Comparison of ENCODE assay signal across 15 mouse cellular contexts in the genomic region with DNA sequence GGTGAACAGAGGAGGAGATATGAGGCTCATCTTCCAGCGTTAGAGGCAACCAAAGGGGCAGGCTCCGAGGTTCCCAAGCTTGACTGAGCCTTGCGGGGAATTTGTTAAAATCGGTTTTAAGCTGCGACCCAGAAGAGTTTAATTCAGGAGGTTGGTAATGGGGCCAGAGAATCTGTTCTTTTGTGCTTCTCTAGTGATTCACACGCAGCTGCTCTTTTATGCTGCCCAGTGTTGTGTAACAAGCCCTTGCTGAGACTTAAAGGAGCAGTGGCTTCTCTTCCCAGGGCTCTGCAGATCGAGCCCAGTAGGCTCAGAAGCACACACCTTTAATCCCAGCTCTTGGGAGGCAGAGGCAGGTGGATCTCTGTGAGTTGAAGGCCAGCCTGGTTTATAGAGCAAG. TPM values are rescaled to one million over a fixed set of nuclear protein-coding genes. Genes with fewer than 3 reads are reported as not detected.
DNase-seq lines count a peak whose midpoint lies in the region; ATAC-seq and TF ChIP-seq lines count a peak whose summit lies in the region.
"Had no signal": no experiment of that assay in that cellular context is flagged by ENCODE, and none has a peak within 500 bp of the region (broad histone marks: within the 10 kb centered on the region; RNA-seq: fewer than 3 reads in every experiment).

No protein-coding gene starts in this region.

- no peak overlapping the region for H3ac ChIP-seq in myocyte (ENCODE audit: control insufficient read depth, insufficient read length)

- ATAC-seq in frontal cortex, adult (ENCODE audit: low TSS enrichment): peak; percentile 67
- ATAC-seq in erythroblast, adult 5-6 weeks (replicated peaks; ENCODE audit: low FRiP score, poor library complexity, severe bottlenecking): no peak
- ATAC-seq: activated CD4-positive, CD25-positive, alpha-beta regulatory T cell, adult 4 months had no signal

- no peaks in the 10 kb centered on the region for H3K36me3 ChIP-seq in myocyte (ENCODE audit: control insufficient read depth, insufficient read depth)

- H3K4me3 ChIP-seq in myocyte: no peak overlapping the region
- H3K4me3 ChIP-seq: embryonic facial prominence, embryonic 10.5 days had no signal

- peak overlapping the region; percentile 43 for H3K4me2 ChIP-seq in myocyte (ENCODE audit: low read depth)

- no peak for TF ChIP-seq POLR2A in myocyte (IDR thresholded peaks at IDR 0.05; ENCODE audit: insufficient read length, low read depth)

- H3K27me3 ChIP-seq in myocyte (ENCODE audit: control insufficient read depth, insufficient read depth, insufficient read length): no peaks in the 10 kb centered on the region

- peaks cover 35% of the 10 kb centered on the region for H3K79me2 ChIP-seq in myocyte (ENCODE audit: control insufficient read depth, insufficient read depth)

- DNase-seq in frontal cortex, postnatal 10 days (ENCODE audit: low spot score in 2 of 2): no peak
- DNase-seq in layer of hippocampus, adult 11-12 months (ENCODE audit: low spot score): peak; percentile 30
- DNase-seq in layer of hippocampus, postnatal 14 days (ENCODE audit: low spot score in 2 of 2): no peak
- DNase-seq in NIH3T3 (ENCODE audit: low read depth): peak; percentile 41
- DNase-seq in urinary bladder, adult 18-20 months (ENCODE audit: low spot score in 2 of 2): no peak
- DNase-seq: B cell, adult 2 months; cerebellum, adult 8-10 months; heart, postnatal 36 days; lung, adult 2 months; spleen, adult 18-20 months had no signal

TF ChIP-seq in myocyte, 11 proteins besides CTCF, POLR2A, EP300 and RAD21:
- TF ChIP-seq CEBPB (IDR thresholded peaks at IDR 0.05; ENCODE audit: insufficient read depth, poor library complexity, severe bottlenecking) (peak; percentile 77), REST (IDR thresholded peaks at IDR 0.05; ENCODE audit: insufficient read depth, insufficient read length) (no peak)
TF ChIP-seq in myocyte: peak in this region for 1.

RNA-seq across cellular contexts. Expression of gene Cit, which starts 3.4 kb away (rescaled TPM):
- total RNA-seq in layer of hippocampus, postnatal 14 days (2021): 10 to 100 TPM; 44.1 to 78.4 TPM
- polyA plus RNA-seq in myocyte (2012; fragmentation: generic; extraction: Trizol): 8.5 TPM
- 56.9 and 61.2 TPM in 2 replicates for total RNA-seq in erythroblast, adult 5-6 weeks (2015; ENCODE audit: low replicate concordance)
- total RNA-seq in erythroblast, adult 5-6 weeks (2017; ENCODE audit: low replicate concordance): 170 and 204 TPM in 2 replicates

Comparison
In these comparisons a context has a peak if more than half of its experiments do, and no peak if none do; other contexts are left out.
1. DNase-seq: peak in layer of hippocampus, adult 11-12 months (single experiment) and NIH3T3 (single experiment); none in frontal cortex, postnatal 10 days (0 of 2), layer of hippocampus, postnatal 14 days (0 of 2) and urinary bladder, adult 18-20 months (0 of 2).